Comparison of ENCODE assay signal across 12 mouse cellular contexts in genomic region chr11:4497501-4498118, GRCm38 (mm10). TPM values are rescaled to one million over a fixed set of nuclear protein-coding genes. Genes with fewer than 3 reads are reported as not detected.
A peak's percentile ranks its signal among the peaks of the same experiment; 100 is the strongest.
DNase-seq lines count a peak whose midpoint lies in the region; ATAC-seq lines count a peak whose summit lies in the region.
"Had no signal": no experiment of that assay in that cellular context is flagged by ENCODE, and none has a peak within 500 bp of the region (broad histone marks: within the 10 kb centered on the region; RNA-seq: fewer than 3 reads in every experiment).

No protein-coding gene starts in this region.

- ATAC-seq in intestine, embryonic 15.5 days, result peak; percentile 43; the same call in 1 of the 2 replicates

- 70% methylated on average over 10 of the region's 10 CpGs for WGBS in intestine, embryonic 15.5 days

- H3K36me3 ChIP-seq in intestine, embryonic 15.5 days, result peaks cover 10% of the 10 kb centered on the region

- H3K27me3 ChIP-seq in intestine, embryonic 15.5 days (replicated peaks), result no peaks in the 10 kb centered on the region
- H3K27me3 ChIP-seq: limb, embryonic 13.5 days had no signal

- no peak overlapping the region for H3K27ac ChIP-seq in intestine, embryonic 15.5 days
- H3K27ac ChIP-seq: limb, embryonic 13.5 days had no signal

- no peaks in the 10 kb centered on the region for H3K9me3 ChIP-seq in intestine, embryonic 15.5 days
- H3K9me3 ChIP-seq: limb, embryonic 13.5 days had no signal

- peak; percentile 30 for DNase-seq in adrenal gland, adult 2 months
- DNase-seq in adrenal gland, postnatal 10 days, result no peak
- DNase-seq in right cerebral cortex, adult 18-20 months, result peak; percentile 47
- no peak for DNase-seq in right cerebral cortex, postnatal 10 days (ENCODE audit: low spot score in 2 of 2)
- peak; percentile 27 for DNase-seq in testis, postnatal 14 days (ENCODE audit: low spot score)
- DNase-seq in cerebellum, postnatal 25 days, result no peak
- DNase-seq in layer of hippocampus, postnatal 10 days (ENCODE audit: low spot score in 2 of 2), result no peak
- DNase-seq: cerebellum, adult 11 months; thymus, postnatal 25 days had no signal

- H3K4me3 ChIP-seq in intestine, embryonic 15.5 days (replicated peaks), result no peak overlapping the region
- H3K4me3 ChIP-seq: limb, embryonic 13.5 days had no signal

- no peak overlapping the region for H3K9ac ChIP-seq in intestine, embryonic 15.5 days
- H3K9ac ChIP-seq: limb, embryonic 13.5 days had no signal

- H3K4me2 ChIP-seq in intestine, embryonic 15.5 days (replicated peaks), result no peak overlapping the region
- H3K4me2 ChIP-seq: limb, embryonic 13.5 days had no signal

- H3K4me1 ChIP-seq in intestine, embryonic 15.5 days (replicated peaks), result 0 out of 2 replicates have a peak, but pooled peaks cover 3% of the 10 kb centered on the region
- H3K4me1 ChIP-seq: limb, embryonic 13.5 days had no signal

RNA-seq across cellular contexts. Expression of gene Hormad2, which starts 56.7 kb away (rescaled TPM):
- total RNA-seq in adrenal gland, adult 2 months (2021), result 1 to 10 TPM in 1 of 2 experiments, under 1 TPM in 1; 0.43 to 1.2 TPM
- polyA plus RNA-seq in adrenal gland, adult 2 months (2012; rRNA removed), result 0.08 TPM in 1 of 2 replicates, not detected in the other
- 1 to 10 TPM; 1.3 to 2.2 TPM for total RNA-seq in adrenal gland, postnatal 10 days (2021)
- 0.30 and 0.35 TPM in 2 replicates for polyA plus RNA-seq in intestine, embryonic 15.5 days (2015; fragmentation: Nextera tagmentation; extraction: Ambion mirVana)
- not detected for total RNA-seq in layer of hippocampus, postnatal 10 days (2021)
- total RNA-seq: layer of hippocampus, adult 18-20 months had no signal

Comparison
In these comparisons a context has a peak if more than half of its experiments do, and no peak if none do; other contexts are left out.
1. DNase-seq: peak in adrenal gland, adult 2 months (single experiment), right cerebral cortex, adult 18-20 months (single experiment) and testis, postnatal 14 days (single experiment); none in adrenal gland, postnatal 10 days (single experiment), right cerebral cortex, postnatal 10 days (0 of 2), cerebellum, postnatal 25 days (0 of 2) and layer of hippocampus, postnatal 10 days (0 of 2).